Mouse (Mus musculus) macrophage (primary cell): ENCODE data around the gene Denr. TPM values are rescaled to one million over a fixed set of nuclear protein-coding genes. Genes with fewer than 3 reads are reported as not detected.

ENCODE experiments used
- H3K27ac ChIP-seq: fragments of 350-480 bp; formaldehyde crosslinking; 2 replicates; pipeline ENCODE4 v1.9.0; 2021
- H3K36me3 ChIP-seq: fragments of 350-480 bp; formaldehyde crosslinking; 2 replicates; pipeline ENCODE4 v1.9.0; 2021; ENCODE audit errors: inconsistent target
- H3K4me3 ChIP-seq: fragments of 350-480 bp; formaldehyde crosslinking; 2 replicates; pipeline ENCODE4 v1.9.0; 2021; ENCODE audit errors: inconsistent target
- H3K79me2 ChIP-seq: fragments of 350-480 bp; formaldehyde crosslinking; 2 replicates; pipeline ENCODE4 v1.9.0; 2021; ENCODE audit errors: inconsistent target
- WGBS: methylation state at CpG from one replicate; pipeline ENCODE4 v1.1.7; 2026; ENCODE audit warnings: inconsistent platforms; ENCODE audit not compliant: missing documents; 5-methylcytosine and 5-hydroxymethylcytosine counted together
- polyA plus RNA-seq: library from polyadenylated mRNA; stranded (reverse); fragments of 250-400 nt; gene quantifications from 3 replicates; pipeline ENCODE4 v1.2.4, GENCODE M21; 2018; ENCODE audit warnings: inconsistent platforms

The Denr gene
- polyA plus RNA-seq, 1 experiment from 2014 or later, result 151 TPM

GRCm38 (mm10) chr5:123933556-123933955 lies 26.6 kb downstream of the Denr start:
- H3K27ac ChIP-seq, result no peak overlapping the region
- H3K36me3 ChIP-seq, result no peaks in the 10 kb centered on the region
- no peaks in the 10 kb centered on the region for H3K79me2 ChIP-seq
- WGBS, result 94% methylated on average over 10 of the region's 12 CpGs
- H3K4me3 ChIP-seq, result no peak overlapping the region

GRCm38 (mm10) chr5:123933957-123934591 lies 27.1 kb downstream of the Denr start:
- H3K36me3 ChIP-seq, result no peaks in the 10 kb centered on the region
- no peak overlapping the region for H3K27ac ChIP-seq
- WGBS, result 74% methylated on average over 18 of the region's 18 CpGs
- no peaks in the 10 kb centered on the region for H3K79me2 ChIP-seq
- no peak overlapping the region for H3K4me3 ChIP-seq

GRCm38 (mm10) chr5:123935931-123936330 lies 29.0 kb downstream of the Denr start:
- Histone ChIP-seq H3K27ac (no peak overlapping the region), H3K4me3 (no peak overlapping the region), H3K36me3 (no peaks in the 10 kb centered on the region), H3K79me2 (no peaks in the 10 kb centered on the region)
- WGBS, result 93% methylated on average over 5 of the region's 5 CpGs

- 7% methylated on average over 5 of the region's 5 CpGs for WGBS
- Histone ChIP-seq H3K79me2 (no peaks in the 10 kb centered on the region), H3K4me3 (no peak overlapping the region), H3K27ac (no peak overlapping the region), H3K36me3 (no peaks in the 10 kb centered on the region)
These were observed 31.5 kb downstream of the Denr start for GRCm38 (mm10) chr5:123938479-123938878.

- H3K4me3 ChIP-seq, result no peak overlapping the region
- no peaks in the 10 kb centered on the region for H3K79me2 ChIP-seq
- no peaks in the 10 kb centered on the region for H3K36me3 ChIP-seq
- 85% methylated on average over 4 of the region's 4 CpGs for WGBS
- no peak overlapping the region for H3K27ac ChIP-seq
These were observed 39.6 kb downstream of the Denr start for GRCm38 (mm10) chr5:123946546-123946945.

GRCm38 (mm10) chr5:123947041-123947761 lies 40.2 kb downstream of the Denr start:
- whole genome bisulfite sequencing, result 41% methylated on average over 6 of the region's 7 CpGs
- H3K36me3 ChIP-seq, result no peaks in the 10 kb centered on the region
- H3K4me3 ChIP-seq, result no peak overlapping the region
- H3K27ac ChIP-seq, result no peak overlapping the region
- no peaks in the 10 kb centered on the region for H3K79me2 ChIP-seq

GRCm38 (mm10) chr5:123952365-123953045 lies 45.5 kb downstream of the Denr start:
- no peaks in the 10 kb centered on the region for H3K36me3 ChIP-seq
- WGBS, result 84% methylated on average over 5 of the region's 5 CpGs
- H3K79me2 ChIP-seq, result no peaks in the 10 kb centered on the region
- no peak overlapping the region for H3K4me3 ChIP-seq
- H3K27ac ChIP-seq, result no peak overlapping the region

GRCm38 (mm10) chr5:123957213-123957612 lies 50.2 kb downstream of the Denr start:
- 90% methylated on average over 8 of the region's 8 CpGs for WGBS
- H3K79me2 ChIP-seq, result no peaks in the 10 kb centered on the region
- H3K27ac ChIP-seq, result no peak overlapping the region

GRCm38 (mm10) chr5:123959018-123959417 lies 52.0 kb downstream of the Denr start:
- 98% methylated on average over 3 of the region's 3 CpGs for WGBS
- H3K27ac ChIP-seq, result no peak overlapping the region

More at GRCm38 (mm10) chr5:123957213-123957612, 50.2 kb downstream of the Denr start:
- no peaks in the 10 kb centered on the region for H3K36me3 ChIP-seq
- no peak overlapping the region for H3K4me3 ChIP-seq

GRCm38 (mm10) chr5:123960129-123960528 lies 53.2 kb downstream of the Denr start:
- no peaks in the 10 kb centered on the region for H3K36me3 ChIP-seq
- 89% methylated on average over 8 of the region's 8 CpGs for WGBS
- no peak overlapping the region for H3K27ac ChIP-seq
- H3K4me3 ChIP-seq, result no peak overlapping the region
- H3K79me2 ChIP-seq, result no peaks in the 10 kb centered on the region

More at GRCm38 (mm10) chr5:123959018-123959417, 52.0 kb downstream of the Denr start:
- Histone ChIP-seq H3K79me2 (no peaks in the 10 kb centered on the region), H3K36me3 (no peaks in the 10 kb centered on the region), H3K4me3 (no peak overlapping the region)

GRCm38 (mm10) chr5:123961046-123961445 lies 54.1 kb downstream of the Denr start:
- Histone ChIP-seq H3K4me3 (no peak overlapping the region), H3K36me3 (no peaks in the 10 kb centered on the region), H3K79me2 (no peaks in the 10 kb centered on the region), H3K27ac (no peak overlapping the region)
- 98% methylated on average over 10 of the region's 12 CpGs for WGBS

GRCm38 (mm10) chr5:123964208-123964607 lies 57.2 kb downstream of the Denr start:
- Histone ChIP-seq H3K27ac (no peak overlapping the region), H3K79me2 (no peaks in the 10 kb centered on the region)
- 95% methylated on average over 4 of the region's 4 CpGs for WGBS

GRCm38 (mm10) chr5:123966759-123967158 lies 59.8 kb downstream of the Denr start:
- Histone ChIP-seq H3K79me2 (no peaks in the 10 kb centered on the region), H3K4me3 (no peak overlapping the region), H3K36me3 (no peaks in the 10 kb centered on the region), H3K27ac (no peak overlapping the region)
- WGBS, result 93% methylated on average over 2 of the region's 2 CpGs

More at GRCm38 (mm10) chr5:123964208-123964607, 57.2 kb downstream of the Denr start:
- Histone ChIP-seq H3K36me3 (no peaks in the 10 kb centered on the region), H3K4me3 (no peak overlapping the region)

- H3K36me3 ChIP-seq, result no peaks in the 10 kb centered on the region
- no peak overlapping the region for H3K4me3 ChIP-seq
- no peaks in the 10 kb centered on the region for H3K79me2 ChIP-seq
- WGBS, result 97% methylated on average over 5 of the region's 5 CpGs
- H3K27ac ChIP-seq, result no peak overlapping the region
These were observed 61.5 kb downstream of the Denr start for GRCm38 (mm10) chr5:123968468-123968867.

- no peaks in the 10 kb centered on the region for H3K36me3 ChIP-seq
- H3K79me2 ChIP-seq, result no peaks in the 10 kb centered on the region
- no peak overlapping the region for H3K4me3 ChIP-seq
- no peak overlapping the region for H3K27ac ChIP-seq
- WGBS, result 92% methylated on average over 8 of the region's 8 CpGs
These were observed 62.2 kb downstream of the Denr start for GRCm38 (mm10) chr5:123969216-123969615.
